Mouse (Mus musculus) lung, postnatal 14 days (tissue): ENCODE measurements around the gene Dcaf4.

Experiments used
- DNase-seq: peaks from one replicate; pipeline ENCODE4 v3.0.0; 2021

Dcaf4 gene

DNA sequence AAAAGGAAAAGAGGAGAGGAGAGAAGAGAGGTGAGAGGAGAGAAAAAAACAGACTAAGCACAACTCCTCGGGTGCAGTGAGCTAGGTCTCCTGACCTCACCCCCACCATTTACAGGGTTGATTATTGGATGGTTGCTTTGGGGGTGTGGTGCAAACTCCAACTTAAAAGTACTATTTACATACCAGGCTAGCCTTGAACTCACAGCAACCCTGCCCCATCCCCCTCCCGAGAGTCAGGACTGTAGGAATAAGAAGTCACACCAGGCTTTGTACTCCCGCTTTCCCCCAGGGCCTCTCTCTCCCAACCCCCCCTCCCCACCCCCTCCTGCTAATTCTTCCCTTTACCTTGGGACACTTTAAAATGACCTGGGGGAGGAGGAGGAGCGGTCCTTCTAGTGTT, 23.9 kb upstream of the Dcaf4 start:
- no peak for DNase-seq

DNA sequence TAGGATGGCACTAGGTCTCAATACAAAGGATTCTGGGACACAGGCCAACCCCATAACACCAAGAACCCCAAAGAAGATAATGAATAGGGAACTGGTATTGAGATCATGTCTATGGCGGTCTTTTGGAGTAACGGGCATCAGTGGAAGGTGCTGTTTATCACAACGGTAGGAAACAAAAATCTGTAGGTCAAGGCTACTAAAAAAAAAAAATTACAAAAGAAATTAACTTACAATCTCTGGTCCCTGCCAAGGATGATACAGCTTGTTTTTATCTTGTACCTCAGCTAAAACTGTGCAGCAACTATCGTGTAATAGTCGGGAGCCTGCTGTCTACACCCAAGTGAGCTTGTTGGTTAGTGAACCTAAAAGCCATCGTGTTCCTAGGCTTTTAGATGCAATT, 23.5 kb upstream of the Dcaf4 start:
- DNase-seq, result no peak

DNA sequence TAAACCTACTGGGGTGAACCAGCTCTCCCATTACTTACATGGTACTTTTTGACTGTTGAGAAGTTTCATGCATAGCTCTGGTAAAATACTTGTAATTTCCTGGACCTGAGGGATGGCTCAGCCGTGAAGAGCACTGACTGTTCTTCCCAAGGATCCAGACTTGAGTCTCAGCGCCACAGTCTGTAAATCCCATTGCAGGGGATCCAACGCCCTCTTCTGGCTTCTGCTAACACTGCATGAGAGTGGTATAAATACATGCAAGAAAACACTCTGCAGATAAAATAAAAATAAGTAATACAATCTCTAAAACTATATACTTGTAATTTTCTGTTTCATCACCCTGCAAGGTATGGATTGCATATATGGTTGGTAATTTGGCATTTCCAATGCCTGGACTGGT, 22.3 kb upstream of the Dcaf4 start:
- no peak for DNase-seq

DNA sequence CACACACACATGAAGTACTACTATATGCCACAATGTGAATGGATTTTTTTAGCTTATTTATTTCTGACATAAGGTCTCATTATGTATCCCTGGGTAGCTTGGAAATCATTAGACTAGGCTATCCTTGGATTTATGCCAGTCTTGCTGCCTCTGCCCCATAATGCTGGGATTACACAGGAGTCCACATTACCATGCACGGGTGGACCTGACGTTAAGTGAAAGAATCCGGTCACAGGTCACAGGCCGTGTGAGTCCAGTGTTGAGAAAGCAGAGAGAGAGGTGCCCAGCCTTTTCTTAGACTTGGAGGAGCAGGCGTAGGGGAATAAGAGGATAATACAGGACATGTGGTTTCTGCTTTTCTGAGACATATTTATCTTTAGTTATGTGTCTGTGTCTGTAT, 21.0 kb upstream of the Dcaf4 start:
- DNase-seq, result no peak

DNA sequence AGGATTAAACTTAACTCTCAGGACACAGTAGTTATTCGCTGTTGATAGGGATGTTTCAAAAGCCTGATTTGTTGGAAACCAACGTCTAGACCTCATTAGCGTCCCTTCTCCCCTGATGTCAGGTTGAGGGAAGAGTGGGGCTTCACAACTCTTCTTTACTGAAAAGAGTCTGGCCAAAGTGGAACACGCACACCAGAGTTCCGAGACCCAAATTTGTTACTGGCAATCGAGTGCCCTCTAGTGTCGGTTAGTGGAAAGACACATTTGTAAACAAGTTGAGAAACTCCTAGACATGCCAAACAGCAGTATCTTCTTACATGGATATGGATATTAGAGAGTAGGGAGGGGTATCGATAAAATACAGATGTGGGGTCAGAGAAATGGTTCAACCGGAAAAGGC, 18.1 kb upstream of the Dcaf4 start:
- DNase-seq, result peak; percentile 67

DNA sequence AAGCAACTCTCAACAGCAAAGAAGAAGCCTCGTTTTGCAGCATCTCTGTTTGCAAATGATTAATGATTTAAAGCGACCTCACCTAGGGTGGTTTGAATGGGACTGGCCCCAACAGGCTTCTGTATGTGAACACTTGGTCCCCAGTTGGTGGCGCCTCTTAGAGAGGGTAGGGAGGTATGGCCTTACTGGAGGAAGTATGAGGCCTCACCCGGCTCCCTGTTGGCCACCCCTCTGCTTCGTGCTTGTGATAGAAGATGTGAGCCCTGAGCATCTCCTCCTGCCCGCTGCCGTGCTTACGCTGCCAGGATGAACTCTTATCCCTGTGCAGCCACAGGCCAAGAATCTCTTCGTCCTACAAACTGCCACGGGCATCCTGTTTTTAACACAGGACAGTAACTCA, 13.7 kb upstream of the Dcaf4 start:
- no peak for DNase-seq

DNA sequence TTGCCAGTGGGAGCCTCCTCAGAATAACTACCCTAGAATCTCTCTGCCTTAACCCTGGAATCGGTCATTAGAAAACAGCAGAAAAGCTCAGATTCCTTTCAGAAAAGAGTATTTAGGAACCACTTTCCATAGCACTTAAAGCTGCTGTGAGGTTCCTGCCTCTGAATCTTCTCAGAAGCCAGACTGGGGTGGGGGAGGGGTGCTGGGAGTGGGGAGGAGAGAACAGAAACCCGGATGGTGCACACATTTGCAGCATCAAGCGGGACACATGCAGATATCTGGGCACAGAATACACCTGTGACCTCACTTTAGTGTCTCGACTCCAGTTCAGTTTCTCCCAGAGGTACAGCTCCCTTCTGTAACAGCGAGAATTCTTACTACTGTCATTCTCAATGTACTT, 9.7 kb upstream of the Dcaf4 start:
- DNase-seq, result no peak

DNA sequence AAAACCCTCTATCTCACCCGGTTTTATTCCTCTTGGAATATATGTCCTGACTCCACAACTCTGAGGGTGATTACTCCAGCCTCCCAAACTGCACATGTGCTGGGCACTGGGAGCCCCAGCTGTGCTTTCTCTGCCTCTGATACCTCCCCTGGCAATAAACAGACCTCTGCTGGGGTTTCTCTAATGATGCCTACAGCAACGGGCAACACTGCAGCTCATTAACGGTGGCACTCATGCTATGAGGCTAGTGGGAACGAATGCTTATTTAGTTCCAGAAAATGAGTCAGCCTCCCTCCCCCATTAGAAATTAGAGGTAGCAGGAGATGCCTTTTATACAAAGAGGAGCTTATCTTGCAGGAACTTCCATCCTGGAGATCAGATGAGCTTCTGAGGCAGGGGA, 7.5 kb upstream of the Dcaf4 start:
- DNase-seq, result no peak

DNA sequence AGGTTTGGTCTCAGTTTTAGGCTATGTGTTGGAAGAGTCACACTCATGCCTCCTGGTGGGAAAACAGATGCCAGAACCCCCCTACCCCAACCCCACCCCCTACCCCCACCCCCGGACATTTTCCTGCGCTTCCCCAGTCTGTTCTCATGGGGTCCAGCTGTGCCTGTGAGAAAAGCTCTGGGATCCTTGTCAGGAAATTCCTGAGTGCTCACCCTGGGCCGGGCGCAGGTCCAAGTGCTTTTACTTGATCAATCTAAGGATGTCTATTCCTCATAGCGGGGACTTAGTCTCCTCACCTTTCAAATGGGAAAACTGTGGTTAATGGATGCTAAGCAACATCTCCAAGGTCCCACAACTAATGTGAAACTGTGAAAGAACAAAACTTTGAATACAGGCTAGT, 7.1 kb upstream of the Dcaf4 start:
- peak; percentile 26 for DNase-seq

DNA sequence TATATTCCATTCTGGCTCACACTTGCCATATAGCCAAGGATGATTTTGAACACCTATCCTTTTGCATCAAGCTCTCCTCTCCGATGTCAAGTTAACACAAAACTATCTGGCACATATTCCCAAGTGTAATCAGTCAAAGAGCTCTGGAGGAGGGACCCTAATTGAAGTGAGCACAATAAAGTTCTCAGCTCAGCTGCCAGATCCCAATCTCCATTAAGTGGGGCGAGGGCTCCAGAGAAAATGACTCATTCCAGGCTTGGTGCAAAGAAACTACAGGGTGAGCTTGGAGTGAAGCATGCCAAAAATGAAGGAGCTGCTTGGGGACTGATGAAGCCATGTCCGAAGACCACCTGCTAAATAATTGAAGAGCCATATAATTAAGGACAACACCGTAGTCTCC, 6.0 kb upstream of the Dcaf4 start:
- no peak for DNase-seq

DNA sequence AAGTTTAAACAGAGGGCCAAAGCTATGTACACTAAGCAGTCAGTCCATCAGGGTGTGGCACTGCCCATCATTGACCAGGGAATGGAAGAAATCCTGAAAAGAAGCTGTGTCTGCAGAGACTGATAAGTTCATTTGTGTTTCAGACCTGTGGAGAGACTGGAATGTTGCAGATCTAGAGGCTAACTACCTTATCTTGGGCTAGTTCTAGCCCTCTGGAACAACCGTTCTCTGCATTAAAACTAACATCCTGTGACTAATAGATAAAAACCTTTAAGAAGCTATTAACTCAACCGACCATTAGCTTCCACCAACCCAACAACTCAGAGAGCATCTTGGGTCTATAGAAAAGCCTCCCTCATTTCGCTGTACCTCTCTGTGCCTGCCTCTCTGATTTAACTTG, 2.7 kb upstream of the Dcaf4 start:
- no peak for DNase-seq

DNA sequence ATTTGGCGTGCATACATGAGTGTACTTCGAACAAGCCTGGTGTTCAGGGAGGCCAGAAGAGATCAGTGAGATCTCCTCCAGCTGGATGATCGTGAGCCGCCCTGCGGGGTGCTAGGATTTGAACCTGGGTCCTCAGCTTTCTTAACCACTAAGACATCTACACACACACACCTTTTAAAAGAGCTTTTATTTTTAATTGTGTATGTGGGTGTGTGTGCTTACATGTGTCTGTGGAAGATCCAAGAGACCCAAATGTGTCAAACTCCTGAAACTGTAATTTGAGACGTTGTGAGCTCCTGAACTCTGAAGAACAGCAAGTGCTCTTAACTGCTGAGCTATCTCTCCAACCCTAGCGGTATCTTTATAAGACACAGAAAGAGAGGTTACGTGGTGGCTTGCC, 817 bp downstream of the Dcaf4 start:
- no peak for DNase-seq

DNA sequence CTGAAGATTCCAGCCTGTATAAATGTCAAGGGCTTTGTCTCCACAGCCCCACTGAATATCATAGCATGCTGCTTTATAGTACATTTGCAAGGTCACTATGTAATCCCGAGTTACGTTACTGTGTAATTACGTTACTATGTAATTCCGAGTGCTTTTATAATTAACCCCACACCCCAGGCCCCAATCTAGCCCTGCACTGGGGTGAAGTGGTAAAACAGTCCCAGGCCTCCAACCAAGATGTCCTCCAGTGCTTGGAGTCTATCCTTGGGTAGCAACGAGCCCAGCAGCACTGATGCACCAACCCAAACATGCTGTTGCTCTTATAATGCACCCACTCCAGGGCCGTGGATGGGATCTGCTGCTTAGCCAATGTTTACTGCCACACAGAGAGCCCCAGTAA, 2.8 kb downstream of the Dcaf4 start:
- DNase-seq, result no peak

DNA sequence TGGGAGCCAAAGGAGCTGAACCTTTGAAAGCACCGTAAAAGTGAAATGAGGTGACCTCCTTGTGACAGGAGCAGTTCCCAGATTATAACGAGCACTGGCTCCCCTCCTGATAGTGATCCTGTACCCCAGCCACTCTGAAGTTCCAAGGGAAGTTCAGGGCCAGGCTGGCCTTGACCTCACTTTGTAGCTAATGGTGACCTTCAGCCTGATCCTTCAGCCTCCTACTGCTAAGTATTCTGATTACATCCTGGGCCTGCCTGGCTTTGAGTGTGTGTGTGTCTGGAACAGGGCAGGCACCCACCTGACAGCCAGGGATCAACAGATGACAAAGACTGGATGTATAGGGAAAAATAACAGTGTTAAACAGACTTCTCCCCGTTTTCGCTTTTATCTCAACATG, 3.6 kb downstream of the Dcaf4 start:
- no peak for DNase-seq

DNA sequence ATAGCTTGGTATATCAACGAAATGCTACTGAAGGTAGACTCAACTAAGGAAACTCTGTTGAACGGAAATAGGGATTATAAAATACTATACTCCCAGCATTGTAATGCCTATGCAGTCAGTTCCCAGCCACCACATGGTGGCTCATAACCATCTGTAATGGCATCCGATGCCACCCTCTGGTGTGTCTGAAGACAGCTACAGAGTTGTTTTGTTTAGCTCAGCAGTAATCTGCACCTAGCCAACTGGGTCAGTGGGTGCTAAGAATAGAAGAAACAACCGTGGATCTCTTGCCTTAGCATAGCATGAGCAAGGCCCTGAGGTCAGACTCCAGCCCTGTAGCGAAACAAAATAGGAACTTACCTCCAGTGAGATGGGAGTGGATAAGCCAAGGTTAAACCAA, 4.1 kb downstream of the Dcaf4 start:
- no peak for DNase-seq

DNA sequence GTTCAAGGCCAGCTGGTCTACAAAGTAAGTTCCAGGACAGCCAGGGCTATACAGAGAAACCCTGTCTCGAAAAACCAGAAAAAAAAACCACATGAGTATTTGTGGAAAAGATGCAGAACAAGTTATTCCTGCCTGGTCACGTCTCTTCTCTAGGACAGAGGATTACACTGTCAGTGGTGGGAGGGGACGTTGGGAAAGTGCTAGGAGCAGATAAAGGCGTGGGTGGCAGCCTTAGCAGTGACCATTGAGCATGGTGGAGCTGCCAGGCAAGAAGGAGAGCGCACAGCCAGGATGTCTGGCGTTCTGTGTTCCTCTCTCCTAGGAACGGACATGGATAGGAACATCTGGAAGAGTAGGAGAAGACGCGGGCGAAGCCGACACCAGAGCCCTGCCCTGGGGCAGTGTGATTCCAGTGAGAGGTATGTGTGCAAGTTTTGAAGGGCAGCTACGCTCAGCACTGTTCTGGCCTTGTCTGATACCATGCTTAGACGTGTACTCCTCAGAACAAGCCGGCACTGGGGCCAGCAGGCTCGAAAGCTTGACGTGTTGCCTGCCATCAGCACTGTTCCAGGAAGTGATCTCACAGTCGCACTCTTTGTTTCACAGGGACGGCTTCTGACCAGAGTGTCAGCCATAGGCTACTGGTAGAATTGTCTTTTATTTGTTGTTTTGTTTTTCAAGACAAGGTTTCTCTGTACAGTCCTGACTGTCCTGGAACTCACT, 5.7 kb downstream of the Dcaf4 start:
- DNase-seq, result no peak

DNA sequence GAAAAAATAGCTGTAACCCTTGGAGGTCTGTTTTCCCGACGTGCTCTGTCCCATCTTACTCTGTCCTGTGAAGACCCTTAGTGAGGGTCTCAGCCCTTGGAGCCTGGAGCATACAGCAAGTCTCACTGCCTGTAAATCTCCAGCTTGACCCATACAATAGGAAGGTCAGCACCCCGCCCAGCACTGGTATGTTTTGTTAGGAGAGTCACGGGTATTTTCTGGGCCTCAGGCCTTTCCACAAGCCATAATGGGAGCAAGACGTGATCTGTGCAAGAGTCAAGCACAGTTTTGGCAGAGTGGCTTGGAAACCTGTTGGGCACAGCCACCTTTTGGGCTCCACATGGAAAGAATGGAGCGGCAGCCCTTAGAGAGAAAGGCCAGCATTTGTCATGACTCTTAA, 7.5 kb downstream of the Dcaf4 start:
- no peak for DNase-seq

DNA sequence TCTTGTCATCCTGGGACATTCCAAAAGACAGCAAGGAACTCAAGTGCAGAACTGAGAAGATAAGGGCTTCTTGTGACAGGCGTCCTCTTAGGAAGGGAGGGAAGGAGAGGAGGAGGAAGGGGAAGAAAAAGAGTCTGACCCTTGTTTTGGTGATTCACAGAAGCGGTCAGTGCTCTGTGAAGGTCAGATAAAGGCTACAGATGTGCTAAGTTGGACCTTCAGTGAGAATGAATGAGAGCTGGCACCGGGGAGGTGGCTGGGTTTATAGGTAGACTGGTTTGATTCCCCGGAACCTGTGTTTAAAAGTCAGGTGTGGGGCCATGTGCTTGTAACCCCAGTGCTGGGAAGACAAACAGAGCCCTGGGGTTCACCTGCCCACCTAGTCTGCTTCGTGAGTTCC, 8.4 kb downstream of the Dcaf4 start:
- DNase-seq, result no peak

DNA sequence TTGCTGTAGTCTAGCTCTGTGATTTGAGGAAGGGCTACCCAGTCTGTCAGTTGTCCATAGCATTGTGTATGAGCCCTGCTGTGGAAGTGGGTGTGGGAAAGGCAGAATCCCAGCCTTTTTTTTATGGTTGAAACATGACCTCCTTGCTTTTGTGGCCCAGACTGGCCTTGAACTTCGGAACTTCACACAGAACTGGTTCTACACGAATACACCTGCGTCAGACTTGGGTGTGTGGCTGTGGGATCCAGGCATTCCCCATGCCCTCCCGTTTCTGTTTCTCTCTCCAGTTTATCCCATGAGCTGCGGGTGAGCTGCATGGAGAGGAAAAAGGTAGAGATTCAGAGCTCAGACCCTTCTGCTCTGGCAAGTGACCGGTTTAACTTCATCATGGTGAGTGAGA, 11.7 kb downstream of the Dcaf4 start:
- no peak for DNase-seq

DNA sequence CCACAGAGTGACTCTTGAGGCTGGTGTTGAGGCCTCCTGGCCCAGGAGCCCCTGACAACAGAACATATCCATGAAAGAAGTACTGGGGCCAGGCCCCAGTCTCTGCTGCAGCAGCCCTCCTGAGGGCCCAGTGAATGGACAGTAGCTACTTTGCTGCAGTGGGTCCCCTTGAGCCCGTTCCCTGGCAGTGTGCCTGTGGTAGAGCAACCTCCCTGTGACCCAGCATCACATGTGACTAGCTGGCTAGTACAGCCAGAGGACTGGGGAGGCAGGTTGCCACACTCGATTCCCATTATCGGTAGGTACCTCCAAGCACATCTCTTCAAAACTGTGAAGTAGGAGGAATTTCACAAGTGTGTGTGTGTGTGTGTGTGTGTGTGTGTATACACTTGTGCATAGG, 12.7 kb downstream of the Dcaf4 start:
- DNase-seq, result no peak

DNA sequence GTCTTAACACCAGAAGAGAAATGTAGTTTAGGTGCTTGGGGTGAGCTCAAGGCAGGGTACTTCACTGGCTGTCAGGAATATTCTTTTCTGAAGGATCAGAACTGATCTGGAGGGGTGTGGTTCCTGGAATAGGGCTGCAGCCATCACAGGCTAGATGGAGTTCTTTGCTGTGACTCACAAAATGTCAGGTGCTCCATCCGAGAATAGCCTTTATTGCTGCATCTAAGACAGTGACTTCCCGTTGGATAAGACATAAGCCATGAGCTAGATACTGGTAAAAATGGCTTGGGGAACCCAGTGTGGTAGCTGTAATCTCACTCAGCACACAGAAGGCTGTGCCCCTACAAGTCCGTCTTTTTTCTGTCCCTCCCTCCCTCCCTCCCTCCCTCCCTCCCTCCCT, 13.9 kb downstream of the Dcaf4 start:
- no peak for DNase-seq

DNA sequence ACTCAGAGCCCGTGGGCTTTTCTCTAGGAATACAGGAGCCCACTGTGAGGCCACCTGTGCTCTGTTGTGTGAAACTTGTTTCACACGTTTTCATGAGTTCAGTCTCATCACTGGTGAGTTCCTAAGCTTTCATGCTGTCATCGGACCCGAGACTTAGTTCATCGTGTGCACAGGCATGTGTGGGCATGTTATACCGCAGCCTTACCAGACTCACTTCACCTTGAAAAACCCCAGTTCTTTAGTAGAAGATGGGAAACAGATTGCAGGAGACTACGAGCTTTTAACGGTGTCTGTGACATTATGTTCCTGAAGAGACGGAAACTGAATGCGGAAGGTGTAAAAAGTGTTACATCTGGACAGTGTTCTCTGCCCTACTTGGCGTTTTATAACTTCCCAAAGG, 15.2 kb downstream of the Dcaf4 start:
- DNase-seq, result no peak

DNA sequence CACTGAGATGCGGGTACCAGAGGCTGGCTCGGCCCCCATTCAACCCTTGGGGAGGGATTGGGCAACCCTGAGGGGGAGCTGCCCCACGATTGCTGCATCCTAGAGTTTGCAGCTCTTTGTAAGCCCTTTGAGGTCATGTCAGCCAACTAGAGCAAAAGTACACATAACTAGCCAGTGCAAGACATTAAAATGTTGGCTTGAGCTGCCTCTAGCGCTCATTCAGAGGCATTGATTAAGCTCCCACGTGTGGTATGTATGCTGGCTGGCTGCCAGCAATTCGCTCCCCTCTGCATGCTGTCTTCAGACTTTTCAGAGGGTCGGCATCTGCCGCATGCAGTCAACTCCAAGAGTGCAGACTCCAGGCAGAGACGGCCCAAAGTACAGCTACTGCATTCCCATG, 15.8 kb downstream of the Dcaf4 start:
- no peak for DNase-seq

DNA sequence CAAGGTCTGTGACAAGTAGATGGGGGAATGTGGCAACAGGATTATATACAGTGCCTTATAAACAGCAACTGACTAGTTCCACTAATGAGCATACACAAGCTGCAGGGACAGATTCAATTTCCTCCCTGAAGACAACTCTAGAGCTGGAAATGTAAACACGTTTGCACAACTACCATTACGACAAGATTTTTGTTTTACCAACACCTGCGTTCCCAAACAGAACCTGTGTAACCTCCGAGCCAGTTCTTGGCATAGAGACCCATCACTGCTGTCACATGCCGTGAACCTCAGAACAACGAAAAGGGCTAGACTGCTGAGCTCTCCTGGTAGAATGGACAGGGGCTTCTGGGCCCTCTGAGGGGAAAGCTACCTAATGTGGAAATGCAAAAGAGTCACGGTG, 23.7 kb downstream of the Dcaf4 start:
- no peak for DNase-seq

DNA sequence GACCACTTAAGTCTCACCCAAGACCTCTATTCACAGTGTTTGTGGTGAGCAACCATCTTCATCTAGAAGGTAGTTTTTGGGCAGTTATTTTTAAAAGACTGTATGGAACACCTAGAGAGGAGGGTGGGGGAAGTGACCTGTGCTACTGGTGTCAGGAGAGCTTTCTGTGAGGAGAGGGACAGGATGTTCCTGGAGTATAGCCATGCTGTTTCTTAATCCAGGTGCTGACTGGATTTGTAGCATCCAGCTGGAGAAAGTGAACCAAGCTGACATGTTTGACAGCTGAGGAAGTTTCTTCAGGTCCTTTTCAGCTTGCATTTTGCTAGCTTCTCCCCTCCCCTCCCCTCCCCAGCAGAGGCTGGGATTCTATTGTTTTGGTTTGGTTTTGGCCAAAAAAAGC, 24.5 kb downstream of the Dcaf4 start:
- DNase-seq, result no peak

DNA sequence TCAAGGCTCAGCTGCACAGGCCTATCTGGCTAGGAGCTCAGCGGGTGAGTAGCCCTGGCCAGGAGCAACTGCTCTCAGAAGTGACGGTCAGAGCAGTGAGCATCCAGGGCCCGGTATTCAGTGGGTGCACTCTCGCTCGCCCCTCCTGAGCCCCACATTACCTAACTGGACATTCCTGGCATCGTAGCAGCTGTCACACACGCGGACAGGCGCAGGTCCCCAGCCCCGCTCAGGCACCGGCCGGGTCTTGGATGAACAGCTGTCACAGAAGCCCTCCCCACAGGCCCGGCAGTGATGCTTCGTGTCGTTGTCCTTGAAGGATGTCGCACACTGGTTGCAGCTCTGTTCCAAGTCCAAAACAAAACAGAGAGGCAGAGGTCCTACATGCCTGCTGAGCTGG, 31.0 kb downstream of the Dcaf4 start:
- DNase-seq, result no peak
